Mouse (Mus musculus): ENCODE measurements around the gene Csrp2.
A peak's percentile ranks its signal among the peaks of the same experiment; 100 is the strongest.

Csrp2 gene

DNA sequence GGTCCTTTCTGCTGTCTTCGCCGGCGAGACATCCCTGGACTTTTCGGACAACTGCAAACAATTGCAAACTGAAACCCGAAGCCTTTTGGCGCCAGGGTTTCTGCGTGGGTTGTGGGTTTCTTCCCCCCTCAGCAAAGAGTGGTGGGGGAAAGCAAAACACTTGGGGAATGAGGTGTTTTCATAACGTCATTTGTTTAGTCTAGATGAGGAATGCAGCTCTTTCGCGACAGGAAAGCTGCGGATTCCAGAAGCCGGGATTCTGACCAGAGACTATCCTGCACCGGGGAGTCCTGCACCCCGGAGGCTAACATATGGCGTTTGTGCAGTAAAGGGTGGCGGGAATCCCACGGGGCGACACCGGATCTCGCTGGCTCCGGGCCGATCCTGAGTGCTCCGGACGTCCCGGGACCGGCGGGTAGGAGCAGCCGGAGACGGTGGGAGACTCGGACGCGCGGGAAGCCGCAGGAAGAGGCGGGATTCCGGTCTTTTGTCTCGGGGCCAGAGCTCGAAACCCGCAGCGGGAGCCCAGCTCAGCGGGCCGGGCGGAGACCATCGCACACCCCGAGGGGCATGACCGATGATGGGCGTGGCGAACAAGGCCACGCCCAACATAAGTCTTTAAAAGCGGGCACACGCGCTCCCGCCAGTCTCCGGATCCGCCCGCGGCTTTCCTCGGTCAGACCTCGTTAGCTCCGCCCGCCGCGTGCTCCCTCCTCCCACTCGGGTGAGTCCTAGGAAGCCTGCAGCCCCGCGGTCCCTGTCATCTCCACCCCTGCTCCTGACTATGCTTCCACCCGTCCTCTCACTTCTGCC is at the start of gene Csrp2:
TSS of gene Csrp2 (plus strand) at position 259 of the 813 bp plus-strand sequence.
- DNase-seq = peak; percentile 75

DNA sequence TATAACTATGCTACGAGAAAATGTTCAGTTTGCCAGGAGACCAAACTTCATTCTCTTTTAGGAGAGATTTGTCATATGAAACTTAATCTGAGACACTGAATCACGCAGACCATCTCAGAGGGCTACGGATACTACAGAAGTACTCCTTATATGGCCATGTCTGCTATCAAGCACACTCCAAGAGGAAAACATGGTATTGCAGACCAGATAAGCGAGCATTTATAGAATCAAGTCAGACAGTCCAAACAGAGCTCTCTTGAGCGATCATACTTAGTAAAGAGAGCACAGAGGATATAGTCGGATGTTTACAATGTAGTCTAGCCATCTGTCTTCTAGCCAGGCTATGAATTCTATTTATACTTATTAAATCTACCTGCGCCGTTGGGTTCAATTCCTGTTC is 44.7 kb upstream of the Csrp2 start:
- no peak for DNase-seq

DNA sequence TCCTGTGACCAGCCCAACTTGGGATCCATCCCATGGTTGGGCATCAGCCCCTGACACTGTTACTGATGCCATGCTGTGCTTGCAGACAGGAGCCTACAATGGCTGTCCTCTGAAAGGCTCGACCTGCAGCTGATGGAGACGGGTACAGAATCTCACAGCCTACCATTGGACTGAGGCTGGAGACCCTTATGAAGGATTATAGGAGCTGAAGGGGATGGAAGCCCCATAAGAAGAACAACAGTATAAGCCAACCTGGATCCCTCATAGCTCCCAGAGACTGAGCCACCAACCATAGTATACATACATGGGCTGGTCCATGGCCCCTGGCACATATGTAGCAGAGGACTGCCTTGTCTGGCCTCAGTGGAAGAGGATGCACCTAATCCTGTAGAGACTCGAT is 42.6 kb upstream of the Csrp2 start:
- DNase-seq = no peak

DNA sequence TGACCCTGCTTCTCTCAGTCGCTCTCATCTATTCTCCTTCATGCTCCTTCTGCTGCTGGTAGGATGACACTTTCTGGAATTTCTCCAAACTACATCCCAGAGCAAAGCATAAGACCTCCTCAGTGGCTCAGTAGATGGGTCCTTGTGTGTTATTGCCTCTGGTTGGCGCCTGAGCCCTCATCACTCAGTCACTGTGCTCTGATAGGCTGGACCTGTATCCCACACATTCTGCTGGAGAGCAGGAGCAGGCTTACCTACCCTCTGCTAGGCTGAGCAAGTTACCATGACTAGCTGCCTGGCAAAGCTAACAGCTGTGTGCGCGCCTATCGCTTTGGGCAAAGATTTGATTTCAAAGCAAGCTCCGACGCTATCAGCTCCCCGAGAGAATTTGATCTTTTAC is 41.7 kb upstream of the Csrp2 start:
- DNase-seq = no peak

DNA sequence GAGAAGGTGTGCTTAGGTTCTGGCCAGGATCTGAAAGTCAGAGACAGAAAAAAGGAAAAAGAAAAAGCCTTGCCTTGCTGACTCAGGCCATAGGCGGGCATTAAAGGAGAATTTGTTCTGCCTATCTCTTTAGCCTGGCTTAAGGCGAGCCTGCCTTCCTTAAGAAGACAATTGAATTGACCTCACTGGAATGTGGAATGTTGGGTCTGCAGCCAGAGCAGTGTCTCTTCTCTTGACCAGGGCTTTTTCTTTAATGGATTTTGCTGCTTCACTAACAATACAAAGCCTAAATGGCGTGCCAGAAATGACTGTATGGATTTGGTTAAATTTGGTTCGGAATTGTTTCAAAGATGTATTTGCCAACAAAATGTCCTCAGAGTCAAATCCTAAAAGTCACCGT is 40.9 kb upstream of the Csrp2 start:
- no peak for DNase-seq

GRCm38 (mm10) chr10:110879426-110880066 is 40.0 kb upstream of the Csrp2 start:
- DNase-seq = no peak

DNA sequence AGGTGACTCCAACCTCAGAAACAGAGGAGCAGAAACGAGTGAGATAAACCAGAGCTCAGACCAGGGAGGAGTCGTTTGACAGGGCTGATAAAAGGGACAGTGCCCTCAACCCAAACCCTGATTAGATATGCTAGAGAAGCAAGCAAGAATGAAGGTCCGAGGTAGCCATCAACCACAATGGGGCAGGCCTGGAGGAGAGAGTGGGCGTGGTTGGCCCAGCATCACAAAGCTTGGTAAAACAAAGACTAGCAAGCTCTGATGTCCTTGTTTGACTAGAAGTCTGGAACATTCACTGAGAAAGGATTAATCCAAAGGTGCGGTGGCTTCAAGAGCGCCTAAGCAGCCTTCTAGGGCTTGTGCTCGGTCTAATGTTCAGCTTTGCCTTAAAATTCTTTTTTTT is 38.2 kb upstream of the Csrp2 start:
- no peak for DNase-seq

- DNase-seq = peak; percentile 53
Observed at GRCm38 (mm10) chr10:110882701-110883100, 36.9 kb upstream of the Csrp2 start.

DNA sequence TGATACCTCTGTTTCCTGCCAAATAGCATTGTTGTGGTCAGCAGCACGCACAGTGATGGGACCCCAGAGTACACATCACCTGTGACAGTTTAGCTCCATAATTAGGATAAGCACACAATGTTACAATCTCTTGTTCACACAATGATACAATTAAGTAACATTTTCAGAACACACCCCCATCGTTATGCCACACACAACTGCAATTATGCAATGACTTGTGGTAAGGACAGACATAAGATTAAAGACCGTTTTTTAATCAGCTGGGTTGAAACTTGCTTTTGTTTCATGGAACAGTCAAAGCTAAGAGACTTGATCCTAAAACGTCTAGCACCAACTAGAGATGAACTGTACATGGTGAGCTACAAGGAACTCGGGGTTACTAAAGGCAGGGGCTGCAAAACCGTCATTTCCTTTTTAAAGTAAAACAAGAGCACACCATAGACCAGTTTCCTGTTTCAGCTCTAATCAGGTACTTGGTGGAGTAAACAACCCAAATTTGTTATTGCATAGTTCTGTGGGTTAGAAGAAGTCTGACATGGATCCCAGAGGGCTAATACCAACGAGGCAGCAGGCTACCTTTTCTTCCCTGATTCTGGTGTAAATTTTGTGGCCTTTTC is 28.8 kb upstream of the Csrp2 start:
- no peak for DNase-seq

GRCm38 (mm10) chr10:110899744-110900501 is 19.7 kb upstream of the Csrp2 start:
- no peak for DNase-seq

- no peak for DNase-seq
Observed at GRCm38 (mm10) chr10:110903862-110904261, 15.7 kb upstream of the Csrp2 start.

DNA sequence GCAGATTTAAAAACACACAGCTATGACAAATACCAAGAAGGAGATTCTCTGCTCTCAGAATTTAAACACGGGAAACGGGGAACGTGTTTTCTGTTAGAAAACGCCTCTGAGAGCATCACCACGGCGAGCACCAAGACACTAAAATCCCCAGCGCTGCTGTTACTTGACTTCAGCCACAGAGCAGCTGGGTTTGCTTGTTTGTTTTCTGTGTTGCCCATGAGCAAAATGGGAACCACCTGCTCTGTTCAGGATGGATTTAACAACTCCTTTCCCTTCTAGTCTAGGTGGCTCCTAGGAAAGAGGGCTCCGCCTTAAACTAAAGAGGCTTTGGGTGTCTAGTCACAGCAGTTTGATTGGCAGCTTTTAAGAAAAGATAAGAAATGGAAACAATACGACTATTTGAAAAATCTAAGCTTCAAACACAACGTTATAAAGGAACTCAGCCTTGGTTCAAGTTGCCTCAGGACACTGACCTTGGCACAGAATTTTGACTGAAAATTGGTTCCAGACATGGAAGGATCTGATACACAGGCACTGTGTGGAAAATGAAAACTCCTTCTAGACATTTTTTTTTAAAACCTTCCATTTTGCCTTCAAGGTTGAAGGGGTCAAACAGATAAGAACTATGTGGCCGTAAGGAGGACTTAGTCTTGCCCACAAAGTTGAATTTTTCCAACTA is 2.8 kb upstream of the Csrp2 start:
- DNase-seq = no peak

GRCm38 (mm10) chr10:110917521-110917920 is 2.1 kb upstream of the Csrp2 start:
- DNase-seq = no peak

DNA sequence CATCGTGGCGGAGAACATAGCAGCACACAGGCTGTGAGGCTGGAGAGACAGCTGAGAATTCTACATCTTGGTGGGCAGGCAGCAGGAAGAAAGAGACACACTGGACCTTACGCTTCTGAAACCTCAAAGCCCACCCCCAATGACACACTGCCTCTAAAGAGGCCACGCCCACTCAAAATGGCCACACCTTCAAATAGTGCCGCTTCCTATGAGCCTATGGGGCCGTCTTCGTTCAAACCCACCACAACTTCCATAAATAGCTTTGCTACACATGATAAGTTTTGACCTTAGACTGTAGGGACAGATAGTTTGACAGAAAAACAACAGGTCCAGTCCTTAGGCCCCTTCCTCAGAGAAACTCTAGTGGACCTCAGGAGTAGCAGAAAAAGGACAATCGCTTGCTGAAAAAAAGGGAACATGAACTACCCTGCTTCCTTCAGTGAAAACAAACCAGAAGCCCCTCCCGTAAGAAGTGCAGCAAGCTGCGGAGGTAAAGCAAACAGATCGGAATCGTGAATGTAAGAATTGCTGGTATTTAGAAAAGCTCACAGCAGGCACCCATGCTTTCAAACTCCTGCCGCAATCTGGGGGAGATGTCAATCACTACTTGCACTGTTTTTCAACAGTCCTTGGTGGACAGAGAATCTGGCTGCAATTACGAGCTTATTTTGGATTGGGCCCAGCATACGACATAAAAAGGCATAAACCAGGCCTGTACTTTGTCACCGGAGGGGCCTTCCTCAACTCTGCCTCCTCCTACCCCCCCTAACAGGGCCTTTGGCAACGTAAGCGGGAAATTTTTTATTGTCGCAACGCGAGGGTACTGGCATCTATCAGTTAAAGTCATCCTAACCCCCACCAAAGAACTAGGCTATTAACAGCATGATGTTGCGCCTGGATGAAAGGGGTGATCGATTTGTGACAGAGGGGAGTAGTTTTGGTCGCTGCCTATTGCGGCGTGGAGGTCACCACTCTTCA is 886 bp upstream of the Csrp2 start:
- no peak for DNase-seq

GRCm38 (mm10) chr10:110920368-110920950 is 870 bp downstream of the Csrp2 start:
- DNase-seq = no peak

- no peak for DNase-seq
Observed at GRCm38 (mm10) chr10:110921890-110922289, 2.3 kb downstream of the Csrp2 start.

- no peak for DNase-seq
Observed at GRCm38 (mm10) chr10:110922612-110923011, 3.0 kb downstream of the Csrp2 start.

GRCm38 (mm10) chr10:110927491-110927890 is 7.9 kb downstream of the Csrp2 start:
- peak; percentile 71 for DNase-seq

GRCm38 (mm10) chr10:110929756-110930155 is 10.2 kb downstream of the Csrp2 start:
- no peak for DNase-seq

GRCm38 (mm10) chr10:110931161-110931912 is 11.7 kb downstream of the Csrp2 start:
- DNase-seq = no peak
